Mouse (Mus musculus) midbrain, postnatal 0 days (tissue): ENCODE results near the gene Zfp334. TPM values are rescaled to one million over a fixed set of nuclear protein-coding genes. Genes with fewer than 3 reads are reported as not detected.

ENCODE experiments used
- ATAC-seq: fragments of 200-750 bp; cut with Nextera tagmentation; 2 replicates; pipeline ENCODE4 v1.8.0; 2017; ENCODE audit warnings: moderate number of reproducible peaks, mild to moderate bottlenecking, moderate TSS enrichment, moderate library complexity; ENCODE audit not compliant: low FRiP score
- DNase-seq: peaks from one replicate; pipeline ENCODE4 v3.0.0-alpha.2; 2015; ENCODE audit warnings: low spot score
- H3K27ac ChIP-seq: fragments of 300-500 bp; sonication (generic); 2 replicates; pipeline ENCODE4 v1.5.1; 2014; ENCODE audit warnings: low read depth, mild to moderate bottlenecking, low read length, mixed read lengths
- H3K27me3 ChIP-seq: fragments of 300-500 bp; sonication (generic); 2 replicates; pipeline ENCODE4 v1.6.1; 2014; ENCODE audit warnings: low read length, control low read depth, mixed read lengths; ENCODE audit not compliant: insufficient read depth
- H3K36me3 ChIP-seq: fragments of 300-500 bp; sonication (generic); 2 replicates; pipeline ENCODE4 v1.6.1; 2014; ENCODE audit warnings: low read length, control low read depth, mixed read lengths; ENCODE audit not compliant: insufficient read depth
- H3K4me1 ChIP-seq: fragments of 300-500 bp; sonication (generic); 2 replicates; pipeline ENCODE4 v1.6.1; 2014; ENCODE audit warnings: mild to moderate bottlenecking, control low read depth, antibody characterized with exemption, low read length, mixed read lengths; ENCODE audit not compliant: insufficient read depth
- H3K4me2 ChIP-seq: fragments of 300-500 bp; sonication (generic); 2 replicates; pipeline ENCODE4 v1.6.1; 2014; ENCODE audit warnings: low read depth, mild to moderate bottlenecking, low read length, mixed read lengths; ENCODE audit not compliant: poor library complexity, severe bottlenecking
- H3K4me3 ChIP-seq: fragments of 300-500 bp; sonication (generic); 2 replicates; pipeline ENCODE4 v1.5.1; 2014; ENCODE audit warnings: low read depth, mild to moderate bottlenecking, low read length, moderate library complexity
- H3K9ac ChIP-seq: fragments of 300-500 bp; sonication (generic); replicated peaks from 2 replicates; pipeline ENCODE4 v1.6.1; 2014; ENCODE audit warnings: mild to moderate bottlenecking, low read length, moderate library complexity, mixed read lengths; ENCODE audit not compliant: poor library complexity, severe bottlenecking
- H3K9me3 ChIP-seq: fragments of 300-500 bp; sonication (generic); 2 replicates; pipeline ENCODE4 v1.6.1; 2016; ENCODE audit warnings: low read length, control low read depth
- CTCF ChIP-seq: IDR thresholded peaks from 2 replicates; pipeline ENCODE4 v1.5.1; 2016; ENCODE audit warnings: antibody characterized with exemption, mild to moderate bottlenecking
- WGBS: fragments of 180-500 bp; shearing (Covaris S2); extraction: QIAGEN DNeasy Blood & Tissue Kit; methylation state at CpG from one replicate; pipeline ENCODE4 v1.1.7; 2014; 5-methylcytosine and 5-hydroxymethylcytosine counted together
- polyA plus RNA-seq: library from polyadenylated mRNA; unstranded; fragments of >200 nt; fragmentation: Nextera tagmentation; extraction: Ambion mirVana; gene quantifications from 2 replicates; pipeline ENCODE4 v1.2.1, GENCODE M21; 2015
- total RNA-seq: library from RNA; depleted of rRNA; stranded (reverse); fragments of >200 nt; gene quantifications from 2 replicates; pipeline ENCODE4 v1.2.3, GENCODE M21; 2014

Zfp334 gene
- total and polyA plus RNA-seq, 2 experiments from 2014 or later, result 4.2 to 15.1 TPM

DNA sequence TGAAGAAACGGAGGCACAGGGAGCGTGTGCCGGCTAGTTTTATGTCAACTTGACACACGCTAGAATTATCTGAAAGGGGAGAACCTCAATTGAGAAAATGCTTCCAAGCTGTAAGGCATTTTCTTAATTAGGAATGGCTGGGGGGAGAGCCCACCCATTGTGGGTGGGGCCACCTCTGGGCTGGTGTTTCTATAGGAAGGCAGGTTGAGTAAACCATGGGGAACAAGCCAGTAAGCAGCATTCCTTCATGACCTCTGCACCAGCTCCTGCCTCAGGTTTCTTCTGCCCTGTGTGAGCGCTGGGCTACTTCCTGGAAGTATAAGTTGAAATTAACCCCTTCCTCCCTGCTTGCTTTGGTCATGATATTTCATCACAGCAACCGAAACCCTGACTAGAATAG, 27.7 kb upstream of the Zfp334 start:
- no peak for DNase-seq
- no peak overlapping the region for H3K4me2 ChIP-seq
- no peak for TF ChIP-seq CTCF
- ATAC-seq, result no peak
- H3K27me3 ChIP-seq, result no peaks in the 10 kb centered on the region
- no peak overlapping the region for H3K4me3 ChIP-seq
- H3K9me3 ChIP-seq, result no peaks in the 10 kb centered on the region
- WGBS, result 64% methylated on average over 6 of the region's 6 CpGs
- no peak overlapping the region for H3K9ac ChIP-seq
- no peaks in the 10 kb centered on the region for H3K36me3 ChIP-seq
- H3K4me1 ChIP-seq, result peaks cover 3% of the 10 kb centered on the region; the same call in 1 of the 2 replicates
- no peak overlapping the region for H3K27ac ChIP-seq

DNA sequence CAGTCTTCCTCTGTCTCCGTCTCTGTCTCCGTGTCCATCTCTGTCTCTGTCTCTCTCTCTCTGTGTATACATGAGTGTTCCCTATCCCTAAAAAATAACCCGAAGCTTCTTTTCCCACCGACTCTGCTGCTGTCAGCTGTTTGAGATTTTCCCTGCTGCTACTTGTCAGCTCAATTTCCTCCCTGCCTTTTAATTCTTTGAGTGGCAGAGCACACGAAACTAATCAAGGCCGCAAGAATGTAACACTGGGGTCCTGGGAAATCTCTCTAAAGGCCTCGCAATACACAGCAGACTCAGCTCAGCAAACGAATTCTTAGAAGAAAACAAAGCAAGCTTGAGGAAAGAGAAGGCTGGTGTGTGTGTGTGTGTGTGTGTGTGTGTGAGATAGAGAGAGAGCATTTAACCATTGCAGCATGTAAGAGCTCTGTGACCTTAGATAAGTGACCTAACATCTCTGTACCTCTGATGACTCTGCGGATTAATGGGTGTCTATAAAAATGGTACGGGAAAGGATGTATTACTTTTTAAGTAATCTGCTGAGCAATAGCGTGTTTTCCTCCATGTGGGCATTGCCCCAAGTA, 27.2 kb upstream of the Zfp334 start:
- H3K27ac ChIP-seq, result no peak overlapping the region
- no peak for TF ChIP-seq CTCF
- no peak overlapping the region for H3K9ac ChIP-seq
- no peaks in the 10 kb centered on the region for H3K9me3 ChIP-seq
- no peak for DNase-seq
- WGBS, result 26% methylated on average over 11 of the region's 11 CpGs
- no peak overlapping the region for H3K4me3 ChIP-seq
- H3K4me1 ChIP-seq, result peaks cover 3% of the 10 kb centered on the region; the same call in 1 of the 2 replicates
- H3K4me2 ChIP-seq, result no peak overlapping the region
- no peak for ATAC-seq
- no peaks in the 10 kb centered on the region for H3K36me3 ChIP-seq
- no peaks in the 10 kb centered on the region for H3K27me3 ChIP-seq

DNA sequence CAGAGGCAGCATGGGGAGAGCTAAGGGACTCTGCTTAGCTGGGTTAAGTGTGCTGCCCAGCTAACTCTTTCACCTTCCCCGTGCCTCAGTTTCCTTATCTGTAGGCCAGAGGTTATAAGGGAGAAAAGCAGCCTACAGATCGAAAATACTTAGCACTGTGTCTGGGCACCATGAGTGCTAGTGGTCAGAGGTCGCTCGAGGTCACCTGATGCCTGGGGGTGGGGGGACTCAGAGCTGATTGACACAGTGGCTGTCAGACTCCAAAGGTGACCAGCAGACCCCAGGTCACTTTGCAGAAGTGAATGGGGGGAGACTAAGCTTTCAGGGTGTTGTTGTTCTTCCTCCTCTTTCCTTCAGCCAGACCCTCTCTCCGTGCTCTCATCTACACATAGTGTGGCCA, 26.3 kb upstream of the Zfp334 start:
- no peak for ATAC-seq
- WGBS, result 69% methylated on average over 5 of the region's 5 CpGs
- H3K9ac ChIP-seq, result no peak overlapping the region
- no peaks in the 10 kb centered on the region for H3K27me3 ChIP-seq
- no peak overlapping the region for H3K4me2 ChIP-seq
- H3K27ac ChIP-seq, result no peak overlapping the region
- no peaks in the 10 kb centered on the region for H3K9me3 ChIP-seq
- H3K36me3 ChIP-seq, result no peaks in the 10 kb centered on the region
- no peak for DNase-seq
- TF ChIP-seq CTCF, result no peak
- H3K4me3 ChIP-seq, result no peak overlapping the region
- 0 out of 2 replicates have a peak, but pooled peaks cover 3% of the 10 kb centered on the region for H3K4me1 ChIP-seq

DNA sequence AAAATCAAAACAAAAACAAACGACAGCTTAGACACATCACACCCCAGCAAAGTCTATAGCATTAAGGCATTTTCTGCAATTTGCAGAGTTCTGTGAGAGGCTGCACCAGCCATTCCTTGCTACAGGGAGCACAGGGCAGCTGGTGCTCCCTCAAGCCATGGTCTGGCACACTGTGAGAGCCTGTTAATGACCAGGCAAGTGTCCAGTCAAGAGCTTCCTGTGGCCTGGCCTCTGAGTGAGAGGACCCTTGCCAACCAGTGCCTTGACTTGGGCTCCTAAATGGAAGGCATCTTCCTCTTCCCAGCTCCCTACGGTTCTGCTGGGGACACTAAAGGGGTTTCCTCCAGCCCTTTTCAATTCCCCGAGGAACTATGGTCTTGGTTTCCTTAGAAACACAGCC, 25.8 kb upstream of the Zfp334 start:
- ATAC-seq, result no peak
- Histone ChIP-seq H3K4me1 (0 out of 2 replicates have a peak, but pooled peaks cover 3% of the 10 kb centered on the region), H3K4me3 (no peak overlapping the region), H3K4me2 (no peak overlapping the region), H3K27me3 (no peaks in the 10 kb centered on the region), H3K9me3 (no peaks in the 10 kb centered on the region), H3K36me3 (no peaks in the 10 kb centered on the region), H3K27ac (no peak overlapping the region), H3K9ac (no peak overlapping the region; the same call in 1 of the 2 replicates)
- DNase-seq, result peak; percentile 34
- TF ChIP-seq CTCF, result no peak
- 35% methylated on average over 3 of the region's 3 CpGs for WGBS

DNA sequence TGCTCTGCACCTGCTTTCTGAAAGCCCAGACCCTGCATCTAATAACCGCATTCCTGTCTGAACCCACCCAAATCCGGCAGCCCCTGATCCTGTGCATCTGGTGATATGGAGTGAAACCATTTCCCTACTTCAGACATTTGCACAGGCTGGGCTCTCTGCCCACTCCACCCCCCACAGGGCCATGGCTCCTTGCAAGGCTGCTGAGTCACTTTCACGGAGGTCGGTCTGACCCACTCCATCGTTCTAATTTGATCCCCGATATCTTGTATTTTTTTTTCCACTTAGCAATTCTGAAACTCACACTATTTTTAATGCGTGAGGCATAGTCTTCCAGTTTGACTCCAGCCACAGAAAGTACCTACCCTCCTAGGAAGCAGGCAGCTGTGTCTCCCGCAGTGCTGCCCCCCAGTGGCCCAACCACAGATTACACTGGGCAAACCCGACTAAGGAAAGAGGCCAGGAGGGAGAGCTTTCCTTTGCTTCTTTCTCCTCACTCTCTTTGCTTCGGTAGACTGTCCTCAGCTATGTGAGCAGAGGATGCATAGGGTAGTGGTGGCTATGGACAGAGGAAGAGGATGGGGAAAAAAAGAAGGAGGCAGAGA, 19.7 kb upstream of the Zfp334 start:
- no peaks in the 10 kb centered on the region for H3K9me3 ChIP-seq
- no peaks in the 10 kb centered on the region for H3K4me1 ChIP-seq
- DNase-seq, result no peak
- H3K36me3 ChIP-seq, result no peaks in the 10 kb centered on the region
- 42% methylated on average over 10 of the region's 10 CpGs for WGBS
- ATAC-seq, result no peak
- H3K9ac ChIP-seq, result no peak overlapping the region
- peak; percentile 68 for TF ChIP-seq CTCF
- H3K27ac ChIP-seq, result no peak overlapping the region
- no peaks in the 10 kb centered on the region for H3K27me3 ChIP-seq
- no peak overlapping the region for H3K4me2 ChIP-seq
- H3K4me3 ChIP-seq, result no peak overlapping the region

DNA sequence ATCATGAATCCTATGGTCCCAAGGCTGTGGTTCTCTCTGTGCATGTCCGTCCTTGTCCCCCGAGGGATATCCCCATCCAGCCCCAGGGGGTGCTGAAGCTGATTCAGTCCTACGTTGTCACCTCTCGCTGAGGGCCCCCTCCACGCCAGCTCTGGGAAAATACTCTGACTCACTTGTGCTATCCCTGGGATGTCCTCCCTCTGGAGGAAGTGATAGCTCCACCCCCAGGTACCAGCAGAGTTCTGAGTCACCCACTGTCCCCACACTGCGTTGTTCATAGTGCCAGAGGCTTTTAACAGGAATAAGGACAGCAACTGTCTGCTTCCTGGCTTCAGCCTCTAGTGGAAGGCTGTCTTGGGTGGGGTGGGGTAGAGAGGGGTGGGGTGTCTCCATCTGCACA, 17.3 kb upstream of the Zfp334 start:
- ATAC-seq (no peak), DNase-seq (no peak)
- Histone ChIP-seq H3K9me3 (no peaks in the 10 kb centered on the region), H3K27me3 (no peaks in the 10 kb centered on the region), H3K9ac (no peak overlapping the region), H3K4me3 (no peak overlapping the region), H3K4me2 (no peak overlapping the region), H3K4me1 (no peaks in the 10 kb centered on the region), H3K27ac (no peak overlapping the region), H3K36me3 (no peaks in the 10 kb centered on the region)
- TF ChIP-seq CTCF, result no peak
- WGBS, result 60% methylated on average over 6 of the region's 6 CpGs
